Mouse (Mus musculus) T-helper 2 cell (primary cell): Measurements from ENCODE around the gene Serpina1d.
"Not testable (repeated sequence)": the region's sequence is repeated elsewhere in the genome, so short reads cannot be mapped to it uniquely, and the experiment has no call there.

Experiments used
- in situ Hi-C: fragments of 300-600 bp; cut with MboI, MseI; formaldehyde crosslinking; loops from one replicate; pipeline ENCODE4 v1.15.1; 2025; ENCODE audit warnings: high pct_unique_total_duplicates

The Serpina1d gene

GRCm38 (mm10) chr12:103773246-103773851, at the start of gene Serpina1d:
Gene Serpina1d (minus strand): TSS chr12:103773592.
- in situ Hi-C loops: loop anchor here (5.0 kb wide), 2 partner anchors 36 to 89 kb away; partner anchors contain the start of gene Serpina1a

DNA sequence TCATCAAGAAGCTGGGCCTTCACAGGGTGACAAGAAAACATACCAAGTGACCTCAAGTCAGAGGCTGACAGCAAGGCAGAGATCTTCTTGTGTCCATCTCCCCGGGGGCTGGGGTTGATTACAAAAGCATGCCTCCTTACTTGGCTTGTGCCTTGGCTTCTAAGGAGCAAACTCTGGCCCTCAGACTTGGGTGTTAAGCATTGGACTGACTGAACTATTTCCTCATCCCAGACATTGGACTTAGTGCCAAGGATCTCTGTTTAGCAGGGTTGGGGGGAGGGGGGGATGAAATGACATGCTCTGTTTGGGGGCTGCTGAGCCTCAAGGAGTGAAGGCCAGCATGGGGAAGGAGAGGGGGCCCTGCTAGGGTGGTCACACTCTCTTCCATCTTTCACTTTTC, 2.8 kb downstream of the Serpina1d start:
- in situ Hi-C loops: loop anchor here (5.0 kb wide), 2 partner anchors 33 to 92 kb away; partner anchors contain the start of gene Serpina1a

DNA sequence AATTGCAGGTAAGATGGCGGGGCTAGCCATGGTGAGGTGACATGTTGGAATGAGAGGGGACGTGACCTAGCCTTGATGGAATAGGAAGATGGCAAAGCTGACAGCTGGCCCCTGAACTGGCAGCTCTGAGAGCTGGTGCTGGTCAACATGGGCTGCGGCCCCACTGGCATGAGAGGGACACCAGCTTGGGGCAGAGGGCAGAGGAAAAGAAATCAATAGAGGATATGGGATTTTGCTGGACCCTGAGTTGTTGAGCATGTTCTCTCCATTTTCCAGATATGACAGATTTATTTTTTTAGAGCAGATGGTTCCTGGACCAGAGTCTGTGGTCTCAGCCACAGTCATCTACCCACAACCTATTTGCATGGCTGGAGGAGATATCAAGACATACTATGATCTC, 10.3 kb downstream of the Serpina1d start:
- in situ Hi-C loops: not testable (repeated sequence)

GRCm38 (mm10) chr12:103760316-103760715, 13.1 kb downstream of the Serpina1d start:
- in situ Hi-C loops: not testable (repeated sequence)

DNA sequence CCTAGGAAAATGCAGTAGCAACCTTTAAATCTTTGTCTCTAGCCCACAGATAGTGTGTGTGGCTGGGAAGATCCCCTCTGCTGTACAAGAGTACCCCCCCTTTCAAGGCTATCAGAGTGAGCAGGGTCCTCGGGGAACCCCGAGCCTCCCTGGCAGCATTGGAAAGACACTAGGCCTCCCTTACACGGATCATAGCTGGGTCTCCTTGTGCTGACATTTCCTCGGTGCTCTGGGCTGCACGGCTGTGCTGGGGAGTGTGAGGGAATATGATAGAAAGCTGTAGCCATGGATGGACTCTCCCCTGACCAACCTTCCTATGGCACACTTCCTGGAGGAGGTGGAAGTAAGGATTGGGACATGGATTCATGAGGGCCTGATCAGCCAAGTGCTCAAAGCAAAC, 27.4 kb downstream of the Serpina1d start:
- in situ Hi-C loops: not testable (repeated sequence)

DNA sequence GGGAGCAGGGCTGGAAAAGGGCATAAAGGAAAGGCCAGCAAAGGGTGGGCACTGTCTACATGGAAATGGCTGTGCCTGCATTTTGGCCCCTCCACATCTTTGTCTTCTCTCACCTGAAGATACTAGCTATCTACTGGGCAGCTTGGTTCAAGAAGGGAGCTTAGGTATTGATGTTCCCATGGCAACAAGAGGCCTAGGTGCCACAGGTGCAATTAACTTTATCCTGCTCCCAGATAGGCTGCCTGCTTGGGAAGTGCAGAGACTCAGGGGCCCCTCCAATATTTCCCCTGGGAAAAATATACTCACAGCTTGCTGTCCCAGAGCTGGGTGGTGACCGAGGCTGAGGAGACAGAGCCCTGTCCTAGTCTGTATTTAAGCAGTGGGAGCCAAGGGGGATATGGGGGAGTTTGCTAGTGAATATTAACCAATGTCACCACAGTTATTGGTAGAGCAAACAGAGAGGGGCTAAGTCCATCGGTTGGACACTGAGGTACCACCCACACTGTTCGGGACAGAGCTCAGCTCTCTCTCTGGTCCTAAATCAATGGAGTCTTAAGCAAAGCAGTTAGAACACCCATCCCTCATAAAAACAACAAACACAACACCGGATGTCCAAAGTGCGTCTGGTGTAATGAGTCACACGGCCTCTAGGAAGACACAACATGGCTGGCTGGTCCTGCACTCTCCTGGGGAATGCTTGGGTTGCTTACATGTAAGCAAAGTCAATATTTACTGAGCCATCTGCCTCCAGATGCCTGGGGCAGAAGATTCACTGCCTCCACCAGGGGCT, 35.4 kb downstream of the Serpina1d start:
- in situ Hi-C loops: loop anchor here (5.0 kb wide), 1 partner anchor 34 kb away; the partner anchor contains the start of gene Serpina1d

GRCm38 (mm10) chr12:103735566-103735965, 37.8 kb downstream of the Serpina1d start:
- in situ Hi-C loops: loop anchor here (5.0 kb wide), 1 partner anchor 37 kb away; the partner anchor contains the start of gene Serpina1d

DNA sequence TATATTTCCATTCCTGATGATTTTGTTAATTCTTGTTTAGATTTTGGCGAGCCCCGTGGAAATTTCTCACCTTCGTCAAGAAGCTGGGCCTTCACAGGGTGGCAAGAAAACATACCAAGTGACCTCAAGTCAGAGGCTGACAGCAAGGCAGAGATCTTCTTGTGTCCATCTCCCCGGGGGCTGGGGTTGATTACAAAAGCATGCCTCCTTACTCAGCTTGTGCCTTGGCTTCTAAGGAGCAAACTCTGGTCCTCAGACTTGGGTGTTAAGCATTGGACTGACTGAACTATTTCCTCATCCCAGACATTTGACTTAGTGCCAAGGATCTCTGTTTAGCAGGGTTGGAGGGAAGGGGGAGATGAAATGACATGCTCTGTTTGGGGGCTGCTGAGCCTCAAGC, 38.3 kb downstream of the Serpina1d start:
- in situ Hi-C loops: loop anchor here (5.0 kb wide), 1 partner anchor 37 kb away; the partner anchor contains the start of gene Serpina1d
